8 mouse cellular contexts compared by ENCODE assay signal in genomic region chr11:116885275-116886151, GRCm38 (mm10). TPM values are rescaled to one million over a fixed set of nuclear protein-coding genes. Genes with fewer than 3 reads are reported as not detected.
DNase-seq lines count a peak whose midpoint lies in the region; ATAC-seq and TF ChIP-seq lines count a peak whose summit lies in the region.

No protein-coding gene starts in this region.

- ATAC-seq in megakaryocyte-erythroid progenitor cell, adult 5-6 weeks (replicated peaks; ENCODE audit: low FRiP score, low TSS enrichment, poor library complexity, severe bottlenecking), result peak; percentile 87
- no peak for ATAC-seq in activated CD4-positive, CD25-positive, alpha-beta regulatory T cell, adult 4 months

- H3K4me1 ChIP-seq in cortical plate, adult 2 months (ENCODE audit: control insufficient read depth, insufficient read depth, low read length), result no peaks in the 10 kb centered on the region

- peak; percentile 70 to 92 for DNase-seq in adrenal gland, adult (ENCODE audit: inconsistent age in 2 of 2, low spot score in 1 of 2)
- peak; percentile 80 for DNase-seq in gastrocnemius, postnatal 10 days
- peak; percentile 84 for DNase-seq in induced T-regulatory cell, adult 2 months (ENCODE audit: low read depth)
- DNase-seq in left cerebral cortex, adult 8-10 months (ENCODE audit: low spot score in 2 of 2), result peak; percentile 62 to 68
- DNase-seq in right cerebral cortex, postnatal 25 days, result peak; percentile 69

- peak overlapping the region; percentile 27 for H3K4me3 ChIP-seq in cortical plate, adult 2 months (ENCODE audit: insufficient read depth, low read length)

- no peak for TF ChIP-seq POLR2A in cortical plate, adult 2 months (IDR thresholded peaks at IDR 0.05; ENCODE audit: extremely low read depth, insufficient read depth, low read length)

- TF ChIP-seq CTCF in cortical plate, adult 2 months (IDR thresholded peaks at IDR 0.05; ENCODE audit: extremely low read depth, insufficient read depth, low read length), result peak; percentile 92

- H3K27ac ChIP-seq in cortical plate, adult 2 months (ENCODE audit: insufficient read depth, low read length), result no peak overlapping the region

RNA-seq across cellular contexts. Expression of gene Srsf2, which starts 32.6 kb away (rescaled TPM):
- 275 and 286 TPM in 2 replicates for polyA plus RNA-seq in cortical plate, adult 2 months (2012; rRNA removed)
- 100 to 1,000 TPM; 123 to 146 TPM for total RNA-seq in gastrocnemius, postnatal 10 days (2021)
- total RNA-seq in left cerebral cortex, adult 8-10 months (2022), result 100 to 1,000 TPM; 141 to 164 (median 155) TPM
- total RNA-seq in megakaryocyte-erythroid progenitor cell, adult 5-6 weeks (2014; fragmentation: Nextera tagmentation), result 740 and 930 TPM in 2 replicates
- total RNA-seq in megakaryocyte-erythroid progenitor cell, adult 5-6 weeks (2017), result 646 and 663 TPM in 2 replicates
- 100 to 1,000 TPM; 256 to 305 TPM for polyA plus RNA-seq in activated CD4-positive, CD25-positive, alpha-beta regulatory T cell, adult 4 months (2017; shearing (Covaris generic))

RNA-seq across cellular contexts. Expression of gene Mgat5b, which starts 33.1 kb away (rescaled TPM):
- polyA plus RNA-seq in cortical plate, adult 2 months (2012; rRNA removed), result 56.9 and 62.1 TPM in 2 replicates
- total RNA-seq in gastrocnemius, postnatal 10 days (2021), result 1 to 10 TPM in 1 of 2 experiments, under 1 TPM in 1; 0.54 to 1.1 TPM
- 10 to 100 TPM; 70.0 to 82.4 (median 74.9) TPM for total RNA-seq in left cerebral cortex, adult 8-10 months (2022)
- not detected in 2 replicates for total RNA-seq in megakaryocyte-erythroid progenitor cell, adult 5-6 weeks (2014; fragmentation: Nextera tagmentation)
- not detected in 2 replicates for total RNA-seq in megakaryocyte-erythroid progenitor cell, adult 5-6 weeks (2017)
- not detected for polyA plus RNA-seq in activated CD4-positive, CD25-positive, alpha-beta regulatory T cell, adult 4 months (2017; shearing (Covaris generic))

RNA-seq across cellular contexts. Expression of gene Mfsd11, which starts 33.3 kb away (rescaled TPM):
- 34.8 and 39.8 TPM in 2 replicates for polyA plus RNA-seq in cortical plate, adult 2 months (2012; rRNA removed)
- 10 to 100 TPM; 29.9 to 31.3 TPM for total RNA-seq in gastrocnemius, postnatal 10 days (2021)
- total RNA-seq in left cerebral cortex, adult 8-10 months (2022), result 10 to 100 TPM; 40.9 to 46.2 (median 43.0) TPM
- total RNA-seq in megakaryocyte-erythroid progenitor cell, adult 5-6 weeks (2014; fragmentation: Nextera tagmentation), result 17.2 and 21.1 TPM in 2 replicates
- total RNA-seq in megakaryocyte-erythroid progenitor cell, adult 5-6 weeks (2017), result 7.2 and 20.1 TPM in 2 replicates
- 10 to 100 TPM; 18.9 to 21.1 TPM for polyA plus RNA-seq in activated CD4-positive, CD25-positive, alpha-beta regulatory T cell, adult 4 months (2017; shearing (Covaris generic))

RNA-seq across cellular contexts. Expression of gene Jmjd6, which starts 42.3 kb away (rescaled TPM):
- polyA plus RNA-seq in cortical plate, adult 2 months (2012; rRNA removed), result 23.6 and 24.3 TPM in 2 replicates
- total RNA-seq in gastrocnemius, postnatal 10 days (2021), result 10 to 100 TPM; 23.9 to 26.4 TPM
- total RNA-seq in left cerebral cortex, adult 8-10 months (2022), result 10 to 100 TPM; 26.6 to 30.4 (median 28.8) TPM
- 50.7 and 56.7 TPM in 2 replicates for total RNA-seq in megakaryocyte-erythroid progenitor cell, adult 5-6 weeks (2014; fragmentation: Nextera tagmentation)
- total RNA-seq in megakaryocyte-erythroid progenitor cell, adult 5-6 weeks (2017), result 43.5 and 49.5 TPM in 2 replicates
- polyA plus RNA-seq in activated CD4-positive, CD25-positive, alpha-beta regulatory T cell, adult 4 months (2017; shearing (Covaris generic)), result 10 to 100 TPM; 50.0 to 55.7 TPM

RNA-seq across cellular contexts. Expression of gene Mettl23, which starts 42.4 kb away (rescaled TPM):
- polyA plus RNA-seq in cortical plate, adult 2 months (2012; rRNA removed), result 32.7 and 33.3 TPM in 2 replicates
- 10 to 100 TPM; 28.4 to 32.5 TPM for total RNA-seq in gastrocnemius, postnatal 10 days (2021)
- 10 to 100 TPM; 20.2 to 24.3 (median 22.2) TPM for total RNA-seq in left cerebral cortex, adult 8-10 months (2022)
- 53.6 and 58.8 TPM in 2 replicates for total RNA-seq in megakaryocyte-erythroid progenitor cell, adult 5-6 weeks (2014; fragmentation: Nextera tagmentation)
- 47.2 and 48.2 TPM in 2 replicates for total RNA-seq in megakaryocyte-erythroid progenitor cell, adult 5-6 weeks (2017)
- polyA plus RNA-seq in activated CD4-positive, CD25-positive, alpha-beta regulatory T cell, adult 4 months (2017; shearing (Covaris generic)), result 100 to 1,000 TPM; 105 to 149 TPM

Comparison
In these comparisons a context has a peak if more than half of its experiments do, and no peak if none do; other contexts are left out.
1. RNA of gene Mgat5b, which starts 33.1 kb away (total RNA-seq): 70.0 to 82.4 TPM in left cerebral cortex, adult 8-10 months; 0.54 to 1.1 TPM in gastrocnemius, postnatal 10 days and not detected in megakaryocyte-erythroid progenitor cell, adult 5-6 weeks; every median in the first group is over 10 times any median in the second.
2. Peak in every context shown above with its lines, with median percentiles within 50 percentile points of each other: DNase-seq.